Mouse (Mus musculus) thymus, postnatal 10 days (tissue): Measurements from ENCODE around the gene 4933402N03Rik.

Experiments used
- DNase-seq, 2 experiments: peaks; one replicate each; pipeline ENCODE4 v3.0.0; 2021; ENCODE audit warnings: low spot score in 2 of 2

The 4933402N03Rik gene

DNA sequence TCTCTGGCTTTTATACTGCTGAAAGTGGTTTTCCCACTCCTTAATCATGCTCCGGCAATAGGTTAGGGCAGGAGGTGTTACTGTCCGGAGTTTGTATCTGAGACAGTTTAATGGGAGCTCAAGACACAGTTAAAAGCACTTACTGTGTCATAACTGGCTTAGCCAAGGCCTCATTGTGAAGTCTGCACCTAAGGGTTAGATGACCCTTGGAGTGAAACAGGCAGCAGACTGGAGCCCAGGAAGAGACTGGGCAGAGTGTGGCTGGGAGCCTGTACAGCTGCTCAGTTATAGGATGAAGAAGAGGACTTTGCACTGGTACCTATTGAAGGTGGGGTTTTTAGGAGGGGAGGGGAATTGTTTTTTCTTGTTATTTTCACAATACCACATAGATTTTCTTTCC is at the start of gene 4933402N03Rik:
Gene 4933402N03Rik, minus strand, starts transcription at position 101 of the 400 bp plus-strand sequence.
- DNase-seq: no peak

DNA sequence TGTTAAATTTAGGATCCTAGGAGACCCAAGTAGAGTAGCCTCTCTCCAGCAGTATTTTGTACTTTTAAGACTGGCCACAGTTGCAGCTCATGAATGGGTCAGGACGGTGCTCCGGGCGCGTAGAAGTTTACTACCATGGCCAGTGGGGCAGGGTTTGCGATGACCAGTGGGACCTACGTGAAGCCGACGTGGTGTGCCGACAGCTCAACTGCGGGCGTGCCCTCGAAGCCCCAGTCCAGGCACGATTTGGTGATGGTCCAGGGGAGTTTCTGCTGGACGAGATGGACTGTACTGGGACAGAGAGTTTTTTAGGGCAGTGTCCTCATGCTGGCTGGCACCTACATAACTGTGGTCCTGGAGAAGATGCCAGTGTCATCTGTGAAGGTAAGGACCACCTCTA is 41.9 kb upstream of the 4933402N03Rik start:
- DNase-seq: no peak

DNA sequence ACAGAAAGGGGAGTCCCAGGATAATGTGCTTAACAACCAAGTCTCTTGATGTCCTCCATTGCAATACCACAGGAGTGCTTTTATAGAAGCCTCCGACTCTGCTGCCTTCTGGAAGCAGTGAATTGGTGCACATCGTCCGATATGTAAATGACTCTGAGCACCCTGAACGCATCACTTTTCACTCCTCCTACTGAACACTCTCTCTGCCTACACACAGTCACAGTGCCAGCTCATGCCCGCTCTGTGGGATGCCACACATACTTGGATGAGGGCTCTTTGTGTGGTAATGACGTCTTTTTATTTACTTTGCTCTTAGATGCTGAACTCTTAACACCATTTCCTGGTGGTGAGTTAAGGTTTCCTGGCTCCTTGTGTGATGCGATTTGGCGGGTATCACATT is 40.9 kb upstream of the 4933402N03Rik start:
- DNase-seq: no peak

GRCm38 (mm10) chr7:131184339-131184738 is 38.2 kb upstream of the 4933402N03Rik start:
- no peak for DNase-seq

DNA sequence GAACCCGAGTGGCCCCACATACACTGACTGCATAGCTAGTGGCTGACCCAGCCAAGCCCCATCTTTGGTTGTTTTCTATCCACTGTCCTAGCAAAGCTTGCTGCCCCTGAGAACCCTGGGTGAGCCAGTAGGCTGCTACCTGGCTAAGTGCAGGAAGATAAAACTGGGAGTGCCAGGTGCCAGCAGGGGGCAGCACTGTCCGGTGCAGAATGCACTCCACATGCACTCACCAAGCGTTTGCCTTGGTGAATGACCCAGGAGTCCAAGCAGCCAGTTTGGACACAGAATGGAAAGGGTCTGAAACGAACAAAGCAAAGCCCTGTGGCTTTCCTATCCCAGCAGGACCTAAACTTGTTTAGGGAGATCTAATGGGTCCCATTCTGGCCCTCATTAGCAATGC is 36.6 kb upstream of the 4933402N03Rik start:
- peak; percentile 31 to 74 for DNase-seq

GRCm38 (mm10) chr7:131174121-131174520 is 28.0 kb upstream of the 4933402N03Rik start, which contains the start of gene 5430419D17Rik:
TSS of gene 5430419D17Rik (plus strand) at chr7:131174402.
- no peak for DNase-seq

- peak; percentile 45 to 57 for DNase-seq
Observed at GRCm38 (mm10) chr7:131169099-131169498, 23.0 kb upstream of the 4933402N03Rik start.

DNA sequence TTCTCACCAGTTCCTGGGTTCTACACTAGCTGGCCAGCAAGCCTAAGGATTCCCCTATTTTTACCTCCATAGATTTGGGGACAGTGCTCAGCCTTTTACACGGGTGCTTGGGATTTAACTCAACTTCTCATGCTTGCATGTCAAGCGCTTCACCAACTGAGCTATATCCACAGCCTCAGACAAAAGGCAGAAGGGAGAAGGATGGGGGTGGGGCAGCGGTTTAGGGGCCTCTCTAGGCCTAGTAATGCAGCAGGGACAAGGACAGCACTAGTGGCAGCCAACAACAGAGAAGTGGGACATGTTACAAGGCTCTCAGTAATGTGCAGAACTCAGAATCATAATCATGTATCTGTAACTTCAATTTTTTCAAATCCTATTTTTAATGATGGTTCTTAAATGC is 21.7 kb upstream of the 4933402N03Rik start:
- DNase-seq: peak; percentile 29 to 33

DNA sequence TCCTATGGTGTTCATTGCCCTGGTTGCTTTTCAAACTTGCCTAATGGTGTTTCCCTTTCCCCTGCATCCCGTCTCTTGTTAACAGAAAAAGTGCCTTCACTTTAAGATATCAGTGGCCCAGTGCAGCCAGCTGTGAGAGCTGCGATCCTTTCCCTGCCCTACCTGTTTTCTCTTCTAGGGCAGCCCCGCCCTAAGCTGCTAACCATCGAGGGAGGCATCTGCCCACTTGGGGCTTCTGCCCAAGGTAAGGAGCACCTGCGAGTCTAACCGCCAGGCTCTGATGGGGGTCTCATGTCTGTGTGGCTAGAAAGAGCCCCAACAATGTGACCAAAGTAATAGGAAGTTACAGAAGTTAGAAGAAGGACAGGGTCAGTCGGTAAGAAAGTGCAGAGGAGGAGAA is 16.1 kb upstream of the 4933402N03Rik start:
- no peak for DNase-seq

- DNase-seq: no peak
Observed at GRCm38 (mm10) chr7:131153044-131153443, 6.9 kb upstream of the 4933402N03Rik start.

DNA sequence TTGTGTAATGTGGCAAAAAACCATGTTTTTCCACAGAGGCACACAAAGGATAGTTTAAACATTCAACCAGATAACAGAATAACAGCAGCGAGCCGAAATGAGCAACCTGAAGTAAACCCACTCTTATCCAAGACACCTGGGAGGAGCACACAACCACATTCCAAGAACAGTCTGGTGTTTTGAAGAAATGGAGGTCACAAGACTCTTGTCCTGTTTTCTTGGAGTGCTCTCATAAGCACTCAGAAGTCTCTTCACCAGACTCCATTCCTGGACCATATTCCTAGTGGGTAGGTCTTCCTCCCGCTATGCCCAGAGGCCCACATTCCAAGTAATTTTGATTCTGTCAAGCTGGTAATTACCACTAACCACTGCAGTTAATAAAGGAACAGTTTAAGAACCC is 4.1 kb upstream of the 4933402N03Rik start:
- DNase-seq: no peak

GRCm38 (mm10) chr7:131133181-131133580 is 12.9 kb downstream of the 4933402N03Rik start:
- no peak for DNase-seq

DNA sequence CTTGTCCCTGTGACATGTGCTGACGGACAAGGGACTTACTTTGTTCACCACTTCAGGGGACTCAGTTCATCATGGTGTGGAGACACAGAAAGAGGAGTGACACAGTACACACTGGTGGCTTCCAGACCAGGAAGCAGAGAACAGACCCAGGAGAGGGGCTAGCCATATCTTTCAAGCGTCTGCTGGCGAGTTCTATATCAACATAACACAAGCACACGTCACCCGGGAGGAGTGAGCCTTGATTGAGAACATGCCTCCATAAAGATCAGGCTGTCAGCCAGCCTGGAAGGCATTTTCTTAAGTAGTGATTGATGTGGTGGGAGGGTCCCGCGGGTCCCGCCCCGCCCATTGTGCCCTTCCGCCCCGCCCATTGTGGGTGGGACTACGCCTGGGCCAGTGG is 16.1 kb downstream of the 4933402N03Rik start:
- DNase-seq: no peak

GRCm38 (mm10) chr7:131122210-131122807 is 23.8 kb downstream of the 4933402N03Rik start:
- DNase-seq: no peak

DNA sequence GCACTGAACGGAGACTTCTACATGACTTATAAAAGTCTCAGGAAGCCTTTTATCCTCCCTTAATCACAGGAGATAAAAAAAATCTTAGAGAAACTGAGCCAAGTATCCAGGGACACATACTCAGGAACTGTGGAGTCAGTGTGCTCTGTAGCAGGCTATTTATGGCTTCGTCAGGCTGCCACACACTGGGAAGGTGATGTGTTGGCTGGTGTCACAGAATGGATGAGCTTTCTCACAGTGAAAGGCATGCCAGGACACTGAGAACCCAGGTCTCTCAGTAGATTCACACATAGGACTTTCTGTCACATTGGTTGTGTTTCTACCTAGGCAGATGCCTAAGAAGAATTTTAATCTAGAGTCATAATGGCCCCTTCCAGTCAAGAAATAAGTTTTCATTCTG is 31.7 kb downstream of the 4933402N03Rik start:
- DNase-seq: no peak

DNA sequence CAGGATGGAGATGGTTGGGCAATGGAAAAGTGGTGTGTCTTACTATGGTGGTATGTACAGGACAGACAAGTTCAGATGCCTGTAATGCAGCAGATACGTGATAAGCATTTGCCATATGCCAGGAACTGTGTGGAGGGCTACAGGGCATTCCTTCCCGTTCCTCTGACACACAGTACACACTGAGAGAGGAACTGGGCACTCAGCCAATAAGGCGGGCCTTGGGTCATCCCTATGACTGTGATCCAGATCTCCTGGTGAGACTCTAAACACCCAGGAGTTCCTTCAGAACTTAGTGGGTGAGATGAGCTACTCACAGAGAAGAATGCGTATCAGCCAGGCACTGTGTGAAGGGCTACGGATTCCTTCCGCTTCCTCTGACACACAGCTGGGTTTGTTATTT is 32.4 kb downstream of the 4933402N03Rik start:
- no peak for DNase-seq

- peak; percentile 15 to 69 for DNase-seq
Observed at GRCm38 (mm10) chr7:131112486-131112885, 33.6 kb downstream of the 4933402N03Rik start.
